Mouse (Mus musculus) frontal cortex, adult 2 months (tissue): Measurements from ENCODE around the gene Slc22a23. TPM values are rescaled to one million over a fixed set of nuclear protein-coding genes. Genes with fewer than 3 reads are reported as not detected.
A peak's percentile ranks its signal among the peaks of the same experiment; 100 is the strongest.

ENCODE experiments used
- DNase-seq, 2 experiments: peaks; one replicate each; pipeline ENCODE4 v3.0.0; 2022; ENCODE audit warnings: low spot score in 1 of 2; ENCODE audit errors: extremely low spot score in 1 of 2
- polyA plus RNA-seq: library from polyadenylated mRNA; depleted of rRNA; stranded (reverse); fragments of >200 nt; gene quantifications from 2 replicates; pipeline ENCODE4 v1.2.3, GENCODE M21; 2012

The Slc22a23 gene
- polyA plus RNA-seq, 1 experiment, result 44.9 TPM

DNA sequence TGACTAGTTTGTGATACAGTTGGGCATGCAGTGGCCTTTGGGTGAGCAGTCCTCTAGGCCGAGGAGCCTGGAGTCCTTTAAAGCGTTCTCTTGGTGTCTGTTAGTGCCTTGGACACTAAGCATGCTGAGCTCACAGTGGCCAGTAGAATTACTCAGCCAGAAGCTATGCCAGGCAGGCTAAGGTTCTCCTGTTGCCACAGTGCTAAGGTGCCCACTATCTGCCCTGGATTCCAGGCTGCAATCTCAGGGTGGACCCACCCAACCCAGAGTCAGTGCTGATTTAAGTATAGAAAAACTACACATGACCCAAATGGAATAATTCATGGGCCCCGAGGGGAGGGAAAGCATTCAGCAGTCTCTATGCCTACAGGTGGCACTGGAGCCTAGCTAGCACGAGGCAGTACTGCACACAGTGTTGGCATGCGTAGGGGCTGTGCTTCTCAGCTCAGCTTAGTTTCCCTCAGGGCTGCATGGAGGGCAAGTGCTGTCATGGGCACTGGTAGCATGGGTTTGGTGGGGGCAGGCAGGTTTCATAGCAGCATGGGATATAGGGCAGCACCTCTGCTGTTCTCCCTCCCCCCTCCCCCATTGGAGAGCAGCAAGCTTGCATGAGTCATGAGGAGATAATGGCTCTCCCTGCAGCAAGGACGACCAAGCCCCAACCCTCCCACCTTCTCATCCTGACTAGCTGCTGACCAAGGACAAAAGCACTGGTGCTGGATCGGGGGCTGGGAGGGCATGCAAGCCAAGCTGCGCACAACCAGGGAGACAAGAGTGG, 152.4 kb downstream of the Slc22a23 start:
- DNase-seq, result no peak

DNA sequence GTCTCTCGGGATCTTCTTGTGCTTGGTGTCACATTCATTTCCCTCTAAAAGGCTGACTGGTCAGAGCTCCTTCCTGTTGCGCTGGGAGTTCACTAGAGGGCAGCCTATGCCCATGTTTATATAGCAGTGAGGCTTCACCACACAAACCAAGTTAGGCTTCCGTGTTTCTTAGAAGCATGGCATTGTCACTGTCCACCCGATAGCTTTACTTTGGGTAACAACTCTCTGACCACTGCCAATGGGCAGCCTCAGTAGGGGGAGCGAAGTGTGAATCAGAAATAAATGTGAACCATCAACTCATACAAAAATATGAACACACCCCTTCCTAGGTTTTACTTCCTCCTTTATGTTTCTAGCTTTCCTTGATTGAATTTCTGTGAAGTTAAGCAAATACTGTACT, 157.4 kb downstream of the Slc22a23 start:
- DNase-seq, result peak; percentile 71 to 85

DNA sequence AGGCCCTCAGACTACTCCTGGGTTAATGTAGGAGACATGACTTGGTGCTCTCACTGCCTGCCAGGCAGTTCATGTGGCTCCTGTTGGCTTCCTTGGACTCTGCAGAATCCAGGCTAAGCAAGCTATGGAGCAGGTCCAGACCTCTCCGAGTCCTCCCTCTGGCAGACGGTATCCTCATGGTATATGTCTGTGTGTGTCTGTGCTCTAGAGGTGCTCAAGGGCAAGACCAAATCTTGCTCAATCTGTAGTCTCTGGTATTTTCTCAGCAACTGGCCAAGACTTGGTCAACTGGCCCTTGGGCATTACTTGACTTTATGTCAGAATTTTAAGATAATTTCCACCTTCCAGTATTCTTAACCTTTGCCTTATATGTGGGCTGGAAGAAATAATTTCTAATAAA, 159.6 kb downstream of the Slc22a23 start:
- no peak for DNase-seq

DNA sequence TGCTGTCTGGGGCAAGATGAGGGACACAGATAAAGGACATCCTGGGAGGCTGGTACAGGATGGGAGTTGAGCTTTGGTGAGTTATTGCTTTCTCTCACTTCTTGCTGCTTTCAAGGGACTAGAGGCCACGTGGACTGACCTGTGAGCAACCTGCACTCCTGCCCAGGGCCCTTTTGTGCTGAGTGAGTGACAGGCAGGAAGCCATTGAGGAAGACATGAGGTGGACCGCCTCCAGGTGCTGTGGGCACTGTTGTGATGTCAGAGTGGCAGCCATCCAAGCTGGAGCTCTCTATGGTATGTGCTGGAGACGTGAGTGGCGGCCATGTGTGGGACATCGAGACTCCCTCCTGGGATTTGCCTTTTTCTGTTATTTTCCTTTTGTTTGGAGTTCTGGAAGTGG, 163.4 kb downstream of the Slc22a23 start:
- DNase-seq, result no peak

DNA sequence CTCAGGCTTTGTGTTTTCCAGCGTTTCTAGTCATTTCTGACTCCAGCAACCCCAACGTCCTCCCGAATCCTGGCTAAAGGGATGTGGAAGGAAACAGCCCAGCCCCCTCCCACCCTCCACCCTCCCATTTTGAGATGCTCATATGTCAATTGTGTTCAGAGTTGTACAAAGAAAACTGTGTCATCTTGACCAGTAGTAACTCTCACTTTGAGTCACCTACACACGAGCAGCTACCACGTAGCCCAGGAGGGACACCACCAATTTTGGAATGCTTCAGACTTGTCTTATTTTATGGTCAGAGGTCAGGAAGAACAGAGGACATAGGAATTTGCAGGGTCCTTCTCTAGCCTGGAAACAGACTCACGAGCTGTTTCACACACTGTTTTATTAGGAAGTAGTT, 171.0 kb downstream of the Slc22a23 start:
- no peak for DNase-seq

DNA sequence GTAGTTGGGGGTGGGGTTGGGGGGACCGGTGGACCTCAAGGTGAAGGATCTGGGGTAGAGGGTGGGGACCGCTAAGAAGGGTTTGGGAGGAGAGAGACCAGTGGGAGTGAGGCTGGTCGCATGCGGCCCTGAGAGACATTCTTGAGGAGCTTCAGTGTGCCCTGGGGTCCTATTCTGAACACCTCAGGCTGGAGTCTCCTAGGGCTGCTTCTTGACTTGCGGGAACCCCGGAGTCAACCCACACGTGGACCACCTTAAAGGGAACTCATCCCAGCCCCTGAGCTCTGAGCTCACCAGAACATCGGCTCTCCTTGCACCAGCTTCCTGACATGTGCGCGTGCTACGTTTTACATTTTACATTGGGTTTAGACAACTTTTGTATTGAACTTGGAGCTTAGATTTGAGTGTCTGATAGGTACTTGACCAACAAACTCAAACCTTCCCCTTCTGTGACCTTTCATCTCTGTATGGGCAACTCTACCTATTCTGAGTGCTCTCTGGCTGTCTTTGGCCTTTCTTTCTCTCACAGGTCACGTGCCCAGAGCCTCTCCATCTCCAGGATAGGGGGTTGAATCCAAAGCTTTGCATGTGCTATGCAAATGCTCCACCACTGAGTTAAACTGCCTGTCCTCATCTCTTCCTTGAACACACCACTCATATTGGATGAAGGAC, 181.5 kb downstream of the Slc22a23 start:
- DNase-seq, result no peak

DNA sequence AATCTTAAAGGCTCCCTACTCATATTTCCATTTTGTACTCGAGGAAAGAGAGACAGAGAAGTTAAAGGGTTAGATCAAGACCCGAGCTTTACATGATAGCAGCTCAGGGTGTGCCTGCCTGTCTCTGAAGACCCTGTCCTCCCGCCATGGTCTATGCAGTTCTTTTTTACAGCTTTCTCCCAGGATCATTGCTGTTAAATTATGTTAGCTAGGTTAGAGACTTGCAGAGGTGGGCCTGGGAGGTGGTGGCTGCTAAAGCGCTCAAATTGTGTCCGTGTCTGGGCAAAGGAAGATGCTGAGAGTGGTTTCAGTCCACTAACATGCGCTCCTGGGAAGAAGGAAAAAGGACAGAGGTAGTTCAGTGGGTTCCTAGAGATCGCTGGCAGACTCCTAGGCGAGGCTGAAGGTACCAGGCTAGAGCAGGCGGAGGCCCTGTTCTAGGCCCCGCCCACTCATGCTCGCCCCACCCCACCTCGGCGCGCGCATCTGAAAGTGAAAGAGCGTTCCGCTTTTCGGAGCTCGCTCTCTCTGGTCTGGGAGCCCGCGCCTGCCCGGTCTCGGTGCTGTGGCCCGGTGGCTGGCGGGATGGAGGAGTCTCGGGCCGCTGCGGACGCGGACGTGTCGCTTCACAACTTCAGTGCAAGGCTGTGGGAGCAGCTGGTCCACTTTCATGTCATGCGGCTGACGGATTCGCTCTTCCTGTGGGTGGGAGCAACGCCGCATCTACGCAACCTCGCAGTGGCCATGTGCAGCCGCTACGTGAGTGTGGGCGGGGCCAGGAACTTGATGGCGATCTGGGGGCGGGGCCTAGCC, 182.3 kb downstream of the Slc22a23 start, which contains the start of gene Psmg4:
Gene Psmg4, plus strand, starts transcription at position 474 of the 813 bp plus-strand sequence.
- peak; percentile 80 to 93 for DNase-seq

DNA sequence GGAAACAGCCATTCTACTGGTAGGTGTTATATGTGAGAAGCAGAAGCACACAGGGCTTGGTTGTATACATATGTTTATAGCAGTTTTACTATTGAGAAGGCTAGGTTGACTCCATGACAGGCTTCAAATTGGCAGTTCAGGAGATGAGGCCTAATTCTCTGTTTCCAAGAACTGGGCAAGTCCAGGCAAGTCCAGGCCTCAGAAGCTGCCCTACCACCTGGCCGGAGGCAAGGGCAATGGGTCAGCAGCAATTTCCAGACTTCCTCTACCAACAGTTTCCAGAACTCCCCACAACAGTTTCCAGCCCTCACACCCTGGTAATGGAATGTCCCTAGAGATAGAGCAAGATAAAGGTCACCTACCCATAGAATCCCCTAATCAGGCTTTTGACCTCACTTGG, 185.1 kb downstream of the Slc22a23 start:
- DNase-seq, result no peak

DNA sequence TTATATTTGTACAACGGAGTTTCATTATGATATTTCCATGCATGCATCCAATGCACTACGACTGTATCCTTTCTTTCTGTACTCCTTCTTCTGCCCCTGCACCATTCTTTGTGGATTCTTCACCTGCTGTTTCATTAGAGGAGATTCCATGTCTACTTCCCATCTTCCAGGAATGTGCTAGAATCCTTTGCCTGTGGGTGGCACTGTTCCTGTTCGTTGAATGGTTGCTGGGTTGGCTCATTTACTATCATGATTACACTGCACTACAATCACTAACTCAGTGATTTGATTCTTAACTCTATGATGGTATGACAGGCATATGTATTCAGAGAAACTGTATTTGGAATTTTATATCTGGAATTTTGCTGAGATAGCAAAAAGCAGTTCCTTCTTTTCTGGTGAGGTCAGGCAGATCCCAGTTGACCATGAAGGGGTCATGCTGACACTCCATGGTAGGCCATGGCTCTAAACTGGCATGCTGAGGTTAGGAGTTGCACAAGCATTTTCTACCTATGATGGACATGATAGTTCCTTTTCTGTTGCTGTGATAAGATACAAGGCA, 187.3 kb downstream of the Slc22a23 start:
- no peak for DNase-seq

DNA sequence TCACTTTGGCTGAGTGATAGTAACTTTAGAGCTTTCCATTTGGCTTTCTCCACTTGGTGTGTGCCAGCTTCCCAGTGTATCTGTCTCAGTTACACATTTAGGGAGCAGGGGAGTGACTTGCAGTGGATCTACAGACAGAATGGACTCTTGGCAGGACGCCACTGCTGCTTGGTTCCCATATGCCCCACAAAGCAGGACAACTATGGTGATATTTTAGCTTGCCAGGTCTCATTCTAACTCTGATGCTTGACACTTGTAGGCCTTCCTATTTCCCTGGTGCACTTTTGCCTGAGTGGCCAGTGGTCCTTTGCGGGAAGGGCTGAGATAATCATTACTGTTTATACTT, 188.2 kb downstream of the Slc22a23 start:
- no peak for DNase-seq

DNA sequence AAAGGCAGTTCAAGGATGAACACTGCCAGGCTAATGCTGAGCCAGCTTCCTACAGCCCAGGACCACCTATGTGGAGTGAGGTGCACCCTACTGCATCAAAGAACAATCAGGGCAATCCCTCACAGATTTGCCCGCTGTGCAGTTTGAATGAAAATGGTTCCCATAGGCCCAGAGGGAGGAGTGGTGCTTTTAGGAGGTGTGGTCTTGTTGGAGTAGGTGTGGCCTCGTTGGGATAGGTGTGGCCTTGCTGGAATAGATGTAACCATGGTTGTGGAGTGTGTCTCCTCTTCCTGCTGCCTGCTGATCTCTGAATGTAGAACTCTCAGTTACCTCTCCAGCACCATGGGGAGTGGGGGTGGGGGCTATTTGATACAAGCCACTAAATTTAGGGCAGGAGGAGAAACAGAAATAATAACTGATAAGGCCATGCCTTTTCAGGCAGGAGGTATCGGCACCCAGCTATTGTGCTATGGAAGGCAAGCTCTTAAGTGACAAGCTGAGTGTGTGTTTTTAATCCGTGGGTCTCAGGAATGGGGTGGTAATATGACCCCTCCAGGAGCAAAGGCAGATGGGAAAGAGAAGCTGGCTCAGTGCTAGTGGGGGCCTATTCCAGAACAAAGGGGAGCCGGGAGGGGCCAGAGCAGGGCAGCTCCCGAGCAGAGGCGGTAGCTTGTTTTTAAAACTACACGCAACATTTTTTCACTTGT, 188.7 kb downstream of the Slc22a23 start:
- DNase-seq, result no peak

DNA sequence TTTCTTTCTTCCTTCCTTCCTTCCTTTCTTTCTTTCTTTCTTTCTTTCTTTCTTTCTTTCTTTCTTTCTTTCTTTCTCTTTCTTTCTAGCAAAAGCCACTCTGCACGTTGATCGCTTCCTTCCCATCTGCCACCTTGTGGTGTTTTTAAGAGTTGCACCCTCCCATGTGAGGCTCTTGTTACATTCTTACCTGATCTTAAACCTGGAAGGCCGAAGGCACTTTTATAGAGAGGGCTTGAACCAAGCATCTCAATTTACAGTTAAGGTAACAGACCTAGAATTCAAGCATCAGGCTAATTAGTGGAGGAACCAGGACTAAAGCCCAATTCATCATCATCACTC, 190.1 kb downstream of the Slc22a23 start:
- peak in 1 of 2 experiments; percentile 86 for DNase-seq

DNA sequence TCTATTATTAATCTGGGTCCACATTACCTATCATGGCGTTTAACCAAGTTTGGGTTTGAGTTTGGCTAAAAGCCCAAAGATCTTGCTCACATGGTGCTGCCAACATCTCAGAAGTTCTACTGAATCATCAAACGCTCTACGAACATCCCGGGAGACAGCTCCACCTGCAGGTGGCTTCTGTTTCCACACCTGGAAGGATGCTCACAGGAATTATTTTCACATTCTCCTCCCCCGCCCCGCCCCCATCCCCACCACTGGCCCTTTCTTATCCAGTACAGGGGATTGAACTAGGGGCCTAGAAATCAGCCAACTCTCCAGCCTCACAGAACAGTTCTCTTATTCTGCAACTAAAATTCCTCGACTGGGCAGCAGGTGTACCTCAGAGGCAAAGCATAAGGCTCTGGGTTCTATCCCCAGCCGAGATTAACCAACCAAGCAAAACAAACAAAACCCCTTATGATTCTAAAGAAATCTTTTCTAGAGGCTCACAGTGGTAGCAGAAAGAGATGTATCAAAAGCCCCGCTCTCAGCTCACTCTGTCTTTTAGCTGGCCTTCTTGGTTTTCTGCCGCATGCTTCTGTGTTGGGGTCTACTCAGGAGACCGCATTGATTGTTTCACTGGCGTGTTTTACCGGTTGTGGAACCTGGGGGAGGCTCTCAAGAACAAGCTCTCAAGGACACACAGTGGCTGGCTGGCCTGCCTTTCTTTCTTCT, 190.6 kb downstream of the Slc22a23 start:
- peak in 1 of 2 experiments; percentile 90 for DNase-seq

DNA sequence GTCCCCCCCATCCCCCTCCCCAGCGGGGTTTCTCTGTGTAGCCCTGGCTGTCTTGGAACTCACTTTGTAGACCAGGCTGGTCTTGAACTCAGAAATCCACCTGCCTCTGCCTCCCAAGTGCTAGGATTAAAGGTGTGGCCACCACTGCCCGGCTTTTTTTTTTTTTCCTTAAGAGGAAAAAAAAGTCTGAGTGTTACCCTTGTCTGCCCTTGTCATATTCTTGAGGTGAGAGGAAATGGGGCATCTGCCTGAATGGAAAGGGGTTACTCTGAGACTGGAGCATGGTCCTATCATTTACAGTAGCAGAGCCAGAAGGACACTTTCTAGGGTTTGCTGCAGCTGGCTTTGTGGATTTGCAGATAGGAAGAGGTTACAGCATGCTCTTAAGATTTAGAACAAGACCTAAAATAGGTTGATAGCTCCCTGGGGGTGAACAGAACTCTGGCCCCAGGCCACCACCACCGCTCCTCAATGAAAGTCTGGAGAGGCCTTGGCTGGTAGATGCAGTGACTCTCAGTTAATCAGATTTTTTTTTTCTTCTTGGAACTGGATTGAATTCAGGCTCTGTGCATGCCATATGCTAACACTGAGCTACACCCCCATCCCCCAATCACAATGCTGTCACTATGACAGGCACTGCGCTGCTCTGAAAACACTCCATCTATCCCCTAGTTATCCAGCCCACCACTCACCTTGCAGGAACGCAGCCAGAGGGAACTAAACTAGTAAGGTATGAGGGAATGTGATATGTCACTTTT, 191.5 kb downstream of the Slc22a23 start:
- DNase-seq, result no peak

DNA sequence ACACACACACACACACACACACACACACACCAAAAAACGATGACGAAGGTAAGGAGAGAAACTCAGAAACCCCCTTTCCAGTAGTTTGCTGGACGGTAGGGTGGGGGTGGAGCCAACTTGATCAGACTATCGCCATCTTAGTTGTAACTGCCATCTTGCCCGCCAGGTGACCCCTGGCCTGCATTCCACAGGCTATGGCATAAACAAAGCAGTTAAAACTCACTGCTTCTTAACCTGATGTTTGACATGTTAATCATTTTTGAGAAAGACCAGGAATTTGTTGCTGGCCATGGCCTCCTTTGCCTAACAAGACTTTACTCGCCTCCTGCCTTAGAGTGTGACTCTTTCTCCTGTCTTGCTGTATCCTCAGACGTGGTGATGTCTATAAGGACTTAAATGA, 192.3 kb downstream of the Slc22a23 start:
- no peak for DNase-seq

DNA sequence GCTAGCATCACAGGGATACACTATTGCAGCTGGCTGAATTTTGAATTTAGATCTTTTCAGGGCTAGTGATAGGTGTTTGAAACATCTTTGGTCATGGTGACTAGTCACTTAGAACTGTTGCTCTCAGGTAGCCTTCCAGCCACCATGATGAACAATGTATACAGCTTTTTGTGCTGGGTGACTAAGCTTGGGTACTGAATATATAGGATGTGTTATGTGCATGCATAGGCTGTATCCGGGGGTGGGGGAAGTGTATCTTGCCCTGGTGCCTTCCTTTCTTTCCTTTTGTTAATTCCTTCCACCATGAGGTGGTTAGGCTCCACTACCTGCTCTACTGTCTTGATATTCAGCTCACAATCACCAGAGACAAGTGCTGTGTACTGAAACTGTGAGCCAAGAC, 193.6 kb downstream of the Slc22a23 start:
- no peak for DNase-seq

DNA sequence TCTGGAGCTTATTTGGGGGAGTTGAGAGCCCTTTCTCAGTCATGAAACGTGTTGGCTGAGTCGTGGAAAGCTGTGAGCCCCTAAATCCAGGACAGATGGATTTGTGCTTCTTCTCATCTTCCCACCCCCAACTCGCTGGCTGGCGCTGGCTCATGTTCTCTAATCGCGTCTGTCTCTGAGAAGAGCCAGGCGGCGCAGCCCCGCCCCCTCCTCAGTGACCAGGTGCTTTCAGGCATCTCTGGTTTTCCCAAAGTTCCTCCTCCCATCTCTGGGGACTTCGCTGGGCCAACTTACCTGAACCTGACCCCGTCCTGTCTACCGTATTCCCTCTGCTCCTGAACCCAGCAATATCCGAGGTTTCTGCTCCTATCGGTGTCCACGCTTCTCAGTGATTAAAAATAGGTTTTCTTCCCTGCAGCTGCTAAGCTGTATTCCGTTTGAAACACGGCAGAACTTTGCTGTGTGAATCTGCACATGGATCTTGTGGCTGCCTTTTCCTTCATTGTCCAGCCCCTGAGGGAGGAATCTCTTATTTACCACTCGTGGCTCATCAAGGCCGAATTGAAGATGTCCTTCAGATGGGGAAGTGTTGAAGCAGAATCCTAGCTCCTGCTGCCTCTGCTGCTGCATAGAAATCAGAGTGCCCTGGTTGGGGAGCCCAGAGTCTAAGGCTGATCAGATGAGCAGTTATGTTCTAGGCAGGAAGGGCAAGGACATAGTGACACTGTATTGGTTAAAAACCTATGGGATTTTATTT, 194.5 kb downstream of the Slc22a23 start:
- DNase-seq, result no peak

DNA sequence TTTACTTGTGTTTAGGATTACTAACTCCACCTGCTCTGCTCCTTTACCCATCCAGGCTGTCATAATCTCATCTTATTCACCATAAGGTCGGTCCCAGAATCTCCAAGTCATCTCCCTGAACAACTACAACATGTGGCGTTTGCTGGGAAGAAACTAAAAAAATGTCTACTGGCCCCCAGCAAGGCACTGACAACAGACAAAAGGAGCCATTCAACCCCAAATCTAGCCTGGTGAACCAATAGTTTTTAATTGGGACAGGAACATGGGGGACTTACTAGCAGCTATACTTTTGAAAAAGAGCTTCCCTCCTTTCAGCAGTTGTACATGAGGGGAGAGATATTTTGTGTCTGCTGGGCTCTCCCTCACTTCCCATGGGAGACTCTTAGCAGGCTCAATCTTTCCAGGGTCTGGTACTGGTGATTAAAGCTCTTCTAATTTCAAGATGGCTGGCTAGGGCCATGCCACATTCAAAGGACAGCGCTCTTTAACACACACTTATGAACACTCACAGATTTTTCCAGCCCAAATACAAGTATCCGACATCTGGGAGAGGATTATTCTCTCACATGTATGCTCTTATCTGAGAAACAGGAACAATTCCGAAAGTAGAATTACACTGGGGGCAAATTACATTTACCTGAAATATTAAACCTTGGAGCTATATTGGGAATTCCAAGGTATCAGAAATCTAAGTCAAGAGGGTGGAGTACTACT, 195.4 kb downstream of the Slc22a23 start:
- DNase-seq, result no peak
